Mouse (Mus musculus): ENCODE data around the gene Tbxa2r. TPM values are rescaled to one million over a fixed set of nuclear protein-coding genes. Genes with fewer than 3 reads are reported as not detected.

Gene Tbxa2r
- total RNA-seq, 2 experiments from 2014 or later: 0.74 to 1.0 TPM

- DNase-seq (ENCODE audit: low spot score in 2 of 2): no peak
Measured at GRCm38 (mm10) chr10:81319741-81320549, 8.6 kb upstream of the Tbxa2r start.

- peak; percentile 99 to 100 for DNase-seq (ENCODE audit: low spot score in 2 of 2)
Measured at GRCm38 (mm10) chr10:81320550-81321347, 7.8 kb upstream of the Tbxa2r start, which contains the start of gene Cactin. Gene Cactin (plus strand): TSS chr10:81321103.

GRCm38 (mm10) chr10:81321436-81321835 lies 7.1 kb upstream of the Tbxa2r start:
- no peak for DNase-seq (ENCODE audit: low spot score in 2 of 2)

DNA sequence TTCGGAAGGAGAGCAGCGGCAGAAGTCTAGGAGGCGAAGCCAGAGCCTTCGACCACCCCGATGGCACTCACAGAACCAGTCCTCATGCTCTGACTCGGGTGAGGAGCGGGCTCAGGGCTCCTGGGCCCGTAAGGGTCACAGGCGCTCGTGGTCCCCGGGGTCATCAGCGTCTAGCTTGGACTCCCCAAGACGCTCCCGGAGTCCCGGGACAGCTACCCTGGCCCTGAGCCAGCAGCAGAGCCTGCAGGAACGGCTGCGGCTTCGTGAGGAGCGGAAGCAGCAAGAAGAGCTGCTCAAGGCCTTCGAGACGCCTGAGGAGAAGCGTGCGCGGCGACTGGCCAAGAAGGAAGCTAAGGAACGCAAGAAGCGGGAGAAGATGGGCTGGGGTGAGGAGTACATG lies 6.1 kb upstream of the Tbxa2r start:
- no peak for DNase-seq (ENCODE audit: low spot score in 2 of 2)

GRCm38 (mm10) chr10:81323141-81323775 lies 5.3 kb upstream of the Tbxa2r start:
- no peak for DNase-seq (ENCODE audit: low spot score in 2 of 2)

GRCm38 (mm10) chr10:81323791-81324530 lies 4.6 kb upstream of the Tbxa2r start:
- DNase-seq (ENCODE audit: low spot score in 2 of 2): no peak

- no peak for DNase-seq (ENCODE audit: low spot score in 2 of 2)
Measured at GRCm38 (mm10) chr10:81325176-81325575, 3.4 kb upstream of the Tbxa2r start.

- no peak for DNase-seq (ENCODE audit: low spot score in 2 of 2)
Measured at GRCm38 (mm10) chr10:81325781-81326180, 2.8 kb upstream of the Tbxa2r start.

GRCm38 (mm10) chr10:81326858-81327257 lies 1.7 kb upstream of the Tbxa2r start:
- no peak for DNase-seq (ENCODE audit: low spot score in 2 of 2)

- DNase-seq (ENCODE audit: low spot score in 2 of 2): no peak
Measured at GRCm38 (mm10) chr10:81327959-81328358, 572 bp upstream of the Tbxa2r start.

- DNase-seq (ENCODE audit: low spot score in 2 of 2): no peak
Measured at GRCm38 (mm10) chr10:81329194-81329975, 854 bp downstream of the Tbxa2r start.

- DNase-seq (ENCODE audit: low spot score in 2 of 2): no peak
Measured at GRCm38 (mm10) chr10:81330007-81330406, 1.5 kb downstream of the Tbxa2r start.

DNA sequence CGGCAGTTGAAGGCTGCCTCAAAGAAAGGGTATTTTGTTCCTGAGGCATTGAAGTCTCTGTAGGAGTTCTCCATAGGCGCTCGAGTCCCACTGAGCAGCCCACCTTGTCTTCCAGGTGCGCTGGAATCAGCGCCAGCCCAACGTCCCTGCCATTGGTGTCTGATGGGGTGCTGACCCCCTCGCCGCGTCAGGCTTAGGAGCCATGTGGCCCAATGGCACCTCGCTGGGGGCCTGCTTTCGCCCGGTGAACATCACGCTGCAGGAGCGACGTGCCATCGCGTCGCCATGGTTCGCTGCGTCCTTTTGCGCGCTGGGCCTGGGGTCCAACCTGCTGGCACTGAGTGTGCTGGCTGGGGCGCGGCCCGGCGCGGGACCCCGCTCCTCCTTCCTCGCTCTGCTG lies 3.7 kb downstream of the Tbxa2r start:
- no peak for DNase-seq (ENCODE audit: low spot score in 2 of 2)

- DNase-seq (ENCODE audit: low spot score in 2 of 2): no peak
Measured at GRCm38 (mm10) chr10:81334324-81334723, 5.8 kb downstream of the Tbxa2r start.

- DNase-seq (ENCODE audit: low spot score in 2 of 2): no peak
Measured at GRCm38 (mm10) chr10:81335393-81336340, 7.1 kb downstream of the Tbxa2r start.

DNA sequence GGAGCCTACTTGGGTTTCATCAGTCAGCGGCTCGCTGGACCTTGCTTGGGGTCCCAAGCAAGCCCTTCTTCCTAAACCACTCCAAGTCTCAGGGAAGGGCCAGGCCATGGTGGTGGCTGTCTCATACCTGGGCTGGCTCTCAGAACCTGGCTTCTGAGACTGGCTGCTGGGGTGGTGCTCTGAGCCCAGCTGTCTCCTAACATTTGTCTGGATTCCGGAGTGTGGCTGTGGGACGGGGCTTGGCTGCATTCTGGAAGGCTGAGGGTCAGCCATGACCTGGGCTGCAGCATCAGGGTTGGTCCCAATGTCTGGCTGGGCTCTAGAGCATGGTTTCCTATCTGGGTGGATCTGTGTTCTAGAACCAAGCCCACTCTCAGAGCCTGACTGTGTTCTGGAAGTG lies 8.0 kb downstream of the Tbxa2r start:
- no peak for DNase-seq (ENCODE audit: low spot score in 2 of 2)

DNA sequence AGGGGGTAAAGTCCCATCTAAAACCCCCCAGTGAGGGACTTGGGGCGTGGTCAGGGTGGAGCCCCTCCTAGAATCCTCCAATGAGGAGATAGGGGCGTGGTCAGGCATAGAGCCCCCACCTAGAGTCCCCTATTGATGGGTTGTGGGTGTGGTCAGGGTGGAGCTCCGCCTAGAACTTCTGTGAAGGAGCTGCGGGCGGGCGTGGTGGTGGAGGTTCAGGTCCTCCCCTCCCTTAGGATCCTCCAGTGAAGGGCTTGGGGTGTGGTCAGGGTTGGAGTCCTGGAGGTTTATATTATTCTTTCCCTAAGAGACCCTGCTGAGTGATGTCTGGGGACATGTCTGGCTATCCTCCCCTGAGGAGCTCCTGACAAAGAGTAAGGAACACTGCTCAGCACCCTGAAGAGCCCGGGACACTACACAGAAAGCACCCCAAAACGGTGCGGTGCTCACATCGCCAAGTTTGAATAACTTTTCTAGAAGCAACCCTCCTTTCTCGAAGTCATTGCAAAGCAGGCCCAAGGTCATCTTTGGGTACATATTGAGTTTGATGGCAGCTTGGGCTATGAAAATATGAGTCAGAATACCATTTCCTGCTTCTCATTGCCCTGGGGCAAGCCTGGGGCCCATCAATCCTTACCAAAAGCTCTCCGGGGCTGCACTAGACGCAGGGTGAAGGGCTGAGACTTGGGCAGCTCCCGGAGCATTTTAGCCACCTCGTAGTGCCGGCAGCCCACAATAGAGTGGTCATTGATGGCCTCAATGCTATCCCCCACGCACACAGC lies 12.2 kb downstream of the Tbxa2r start:
- DNase-seq (ENCODE audit: low spot score in 2 of 2): no peak

DNA sequence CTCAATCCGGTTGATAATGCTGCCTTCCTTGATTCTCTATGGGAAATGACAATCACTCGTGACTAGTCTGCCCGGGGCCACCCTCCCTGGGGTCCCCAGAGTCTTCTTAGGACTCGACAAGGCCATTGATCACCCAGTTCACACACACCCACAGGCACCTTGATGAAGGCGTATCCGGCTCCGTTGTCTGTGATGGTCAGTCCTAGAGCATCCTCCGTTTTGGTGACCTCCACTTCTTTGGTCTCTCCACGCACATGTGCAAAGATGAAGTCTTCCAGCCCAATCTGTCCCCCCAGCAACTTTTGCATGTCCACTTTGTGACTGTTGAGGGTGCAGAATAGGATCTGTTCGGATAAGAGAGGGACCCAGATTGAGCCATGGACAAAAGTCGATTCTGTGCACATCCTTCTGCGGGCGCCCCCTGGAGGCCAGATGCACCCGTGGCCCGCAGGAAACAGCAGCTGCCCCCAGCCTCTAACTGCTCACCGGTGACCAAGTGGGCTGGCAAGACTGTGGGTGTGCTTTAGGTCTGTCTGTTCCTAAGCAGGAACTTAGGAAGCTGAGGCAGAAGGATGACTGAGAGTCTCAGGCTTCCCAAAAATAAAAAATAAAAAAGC lies 12.9 kb downstream of the Tbxa2r start:
- DNase-seq (ENCODE audit: low spot score in 2 of 2): peak in 1 of 2 experiments; percentile 67
